Mouse (Mus musculus) embryonic fibroblast, embryonic 13.5 days (primary cell): ENCODE results near the gene Ubxn11.

Experiments used
- CTCF ChIP-seq: IDR thresholded peaks from 2 replicates; pipeline ENCODE4 v1.5.1; 2011; ENCODE audit warnings: mild to moderate bottlenecking, control low read depth, low read length, moderate library complexity, borderline replicate concordance; ENCODE audit not compliant: insufficient read depth
- POLR2A ChIP-seq: IDR thresholded peaks from 2 replicates; pipeline ENCODE4 v1.6.1; 2011; ENCODE audit warnings: low read depth, mild to moderate bottlenecking, control low read depth, low read length, moderate library complexity

DNA sequence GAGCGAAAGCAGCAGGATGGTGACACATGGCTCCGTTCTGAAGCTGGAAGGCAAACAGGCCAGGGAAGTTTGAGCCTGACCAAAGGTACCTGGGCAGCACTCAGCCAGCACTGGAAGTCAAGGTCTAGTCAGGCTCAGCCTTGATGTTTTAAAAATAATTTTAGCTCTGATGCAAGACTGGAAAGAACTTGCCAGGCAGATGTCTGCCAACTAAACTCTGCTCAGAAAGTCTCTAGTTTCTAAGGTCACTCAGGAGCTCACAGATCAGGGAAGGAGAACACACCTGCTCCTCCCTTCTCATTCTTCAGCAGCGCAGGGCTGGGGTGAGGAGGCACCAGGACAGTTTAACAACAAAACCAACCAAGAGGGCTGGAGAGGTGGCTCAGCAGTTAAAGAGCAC is 52.0 kb downstream of the Ubxn11 start:
- TF ChIP-seq CTCF: no peak
- TF ChIP-seq POLR2A: no peak
